Mouse (Mus musculus) MEL (cell line): ENCODE measurements around the gene Dnajc4. TPM values are rescaled to one million over a fixed set of nuclear protein-coding genes. Genes with fewer than 3 reads are reported as not detected.

Experiments
- DNase-seq: peaks from one replicate; pipeline ENCODE4 v3.0.0; 2011; ENCODE audit warnings: low read depth, low spot score
- H3K27ac ChIP-seq: 2 replicates; pipeline ENCODE4 v1.5.1; 2012; ENCODE audit warnings: low read depth, mild to moderate bottlenecking, control low read depth, low read length, moderate library complexity; ENCODE audit not compliant: control insufficient read depth
- H3K27me3 ChIP-seq, 2 experiments: fragments of 150-350 bp in 1 of 2; sonication (generic) in 1 of 2; 2 replicates each; pipeline ENCODE4 v1.6.1; 2012; ENCODE audit warnings: low read length in 2 of 2, mild to moderate bottlenecking in 2 of 2, improper control_type of control experiment in 1 of 2, moderate library complexity in 1 of 2; ENCODE audit not compliant: insufficient read depth in 2 of 2, control insufficient read depth in 1 of 2
- H3K36me3 ChIP-seq, 2 experiments: 2 replicates each; pipeline ENCODE4 v1.6.1; 2012 to 2014; ENCODE audit warnings: low read length in 2 of 2, improper control_type of control experiment in 1 of 2, inconsistent platforms in 1 of 2, mild to moderate bottlenecking in 1 of 2; ENCODE audit not compliant: insufficient read depth in 2 of 2, control insufficient read depth in 1 of 2
- H3K4me1 ChIP-seq, 2 experiments: fragments of 150-350 bp in 1 of 2; sonication (generic) in 1 of 2; 2 replicates each; pipeline ENCODE4 v1.6.1; 2012; ENCODE audit warnings: low read length in 2 of 2, improper control_type of control experiment in 1 of 2, mild to moderate bottlenecking in 1 of 2; ENCODE audit not compliant: insufficient read depth in 2 of 2, control insufficient read depth in 1 of 2
- H3K4me3 ChIP-seq, 2 experiments: fragments of 150-350 bp in 1 of 2; sonication (generic) in 1 of 2; 2 replicates each; pipeline ENCODE4 v1.5.1; 2012; ENCODE audit warnings: low read depth in 2 of 2, low read length in 2 of 2, mild to moderate bottlenecking in 2 of 2, moderate library complexity in 2 of 2, control low read depth in 1 of 2, improper control_type of control experiment in 1 of 2; ENCODE audit not compliant: control insufficient read depth in 1 of 2, insufficient read depth in 1 of 2
- H3K79me2 ChIP-seq: 2 replicates; pipeline ENCODE4 v1.6.1; 2012; ENCODE audit warnings: mild to moderate bottlenecking, low read length, moderate library complexity; ENCODE audit not compliant: control insufficient read depth, poor library complexity, insufficient read depth
- H3K9ac ChIP-seq: 2 replicates; pipeline ENCODE4 v1.6.1; 2012; ENCODE audit warnings: low read depth, mild to moderate bottlenecking, control low read depth, low read length, moderate library complexity; ENCODE audit not compliant: control insufficient read depth, poor library complexity, severe bottlenecking
- H3K9me3 ChIP-seq: fragments of 150-350 bp; sonication (generic); replicated peaks from 2 replicates; pipeline ENCODE4 v1.6.1; 2012; ENCODE audit warnings: mild to moderate bottlenecking, low read length, improper control_type of control experiment, moderate library complexity; ENCODE audit not compliant: insufficient read depth
- BHLHE40 ChIP-seq: IDR thresholded peaks from 2 replicates; pipeline ENCODE4 v1.6.1; 2012; ENCODE audit warnings: low read depth, mild to moderate bottlenecking, inconsistent platforms, low read length, improper control_type of control experiment, borderline replicate concordance
- CHD2 ChIP-seq: IDR thresholded peaks from 2 replicates; pipeline ENCODE4 v1.6.1; 2011; ENCODE audit warnings: low read length, improper control_type of control experiment
- E2F4 ChIP-seq: IDR thresholded peaks from 2 replicates; pipeline ENCODE4 v1.6.1; 2011; ENCODE audit warnings: low read depth, low read length, improper control_type of control experiment, borderline replicate concordance
- EP300 ChIP-seq, 2 experiments: IDR thresholded peaks; 2 replicates each; pipeline ENCODE4 v1.6.1; 2011; ENCODE audit warnings: improper control_type of control experiment in 2 of 2, low read length in 2 of 2, low read depth in 1 of 2, mild to moderate bottlenecking in 1 of 2
- ETS1 ChIP-seq: IDR thresholded peaks from 2 replicates; pipeline ENCODE4 v1.6.1; 2012; ENCODE audit warnings: low read depth, mild to moderate bottlenecking, inconsistent platforms, low read length, improper control_type of control experiment, moderate library complexity
- GABPA ChIP-seq: IDR thresholded peaks from 2 replicates; pipeline ENCODE4 v1.6.1; 2012; ENCODE audit warnings: low read depth, mild to moderate bottlenecking, inconsistent platforms, low read length, improper control_type of control experiment, moderate library complexity
- GATA1 ChIP-seq: IDR thresholded peaks from 2 replicates; pipeline ENCODE4 v1.6.1; 2011; ENCODE audit warnings: low read depth, low read length, improper control_type of control experiment
- KAT2A ChIP-seq: conservative IDR thresholded peaks from 2 replicates; pipeline ENCODE4 v1.6.1; 2012; ENCODE audit warnings: low read depth, low read length, improper control_type of control experiment, inconsistent platforms
- MAFK ChIP-seq: IDR thresholded peaks from 2 replicates; pipeline ENCODE4 v1.6.1; 2011; ENCODE audit warnings: low read depth, mild to moderate bottlenecking, low read length, improper control_type of control experiment, borderline replicate concordance
- MAZ ChIP-seq: IDR thresholded peaks from 2 replicates; pipeline ENCODE4 v1.6.1; 2012; ENCODE audit warnings: low read depth, mild to moderate bottlenecking, inconsistent platforms, low read length, improper control_type of control experiment
- MEF2A ChIP-seq: IDR thresholded peaks from 2 replicates; pipeline ENCODE4 v1.6.1; 2014; ENCODE audit warnings: low read depth, mild to moderate bottlenecking, inconsistent platforms, low read length, improper control_type of control experiment; ENCODE audit not compliant: poor library complexity, insufficient replicate concordance, severe bottlenecking; ENCODE audit errors: extremely low read depth
- MXI1 ChIP-seq: IDR thresholded peaks from 2 replicates; pipeline ENCODE4 v1.6.1; 2011; ENCODE audit warnings: mild to moderate bottlenecking, low read depth, low read length, improper control_type of control experiment
- NELFE ChIP-seq: IDR thresholded peaks from 2 replicates; pipeline ENCODE4 v1.6.1; 2011; ENCODE audit warnings: low read depth, low read length, improper control_type of control experiment
- NRF1 ChIP-seq: IDR thresholded peaks from 2 replicates; pipeline ENCODE4 v1.6.1; 2014; ENCODE audit warnings: low read depth, mild to moderate bottlenecking, inconsistent platforms, low read length, improper control_type of control experiment, moderate library complexity; ENCODE audit not compliant: poor library complexity, insufficient read depth, severe bottlenecking
- POLR2A ChIP-seq, 2 experiments: IDR thresholded peaks; 2 replicates each; pipeline ENCODE4 v1.6.1; 2011 to 2012; ENCODE audit warnings: low read length in 2 of 2, mild to moderate bottlenecking in 2 of 2, control low read depth in 1 of 2, improper control_type of control experiment in 1 of 2, low read depth in 1 of 2, moderate library complexity in 1 of 2; ENCODE audit not compliant: control insufficient read depth in 1 of 2, insufficient read depth in 1 of 2, poor library complexity in 1 of 2
- POLR2AphosphoS2 ChIP-seq: IDR thresholded peaks from 2 replicates; pipeline ENCODE4 v1.6.1; 2011; ENCODE audit warnings: low read length, improper control_type of control experiment
- POLR2AphosphoS5 ChIP-seq: IDR thresholded peaks from 2 replicates; pipeline ENCODE4 v1.6.1; 2012; ENCODE audit warnings: low read depth, borderline replicate concordance, mild to moderate bottlenecking, inconsistent platforms, low read length, moderate library complexity, mixed read lengths
- RAD21 ChIP-seq: IDR thresholded peaks from 2 replicates; pipeline ENCODE4 v1.6.1; 2011; ENCODE audit warnings: mild to moderate bottlenecking, low read depth, low read length, improper control_type of control experiment
- SIN3A ChIP-seq: IDR thresholded peaks from 2 replicates; pipeline ENCODE4 v1.6.1; 2012; ENCODE audit warnings: low read length, improper control_type of control experiment, inconsistent platforms
- TAL1 ChIP-seq: IDR thresholded peaks from 2 replicates; pipeline ENCODE4 v1.6.1; 2012; ENCODE audit warnings: mild to moderate bottlenecking, inconsistent platforms, low read length, moderate library complexity, mixed read lengths
- TCF12 ChIP-seq: IDR thresholded peaks from 2 replicates; pipeline ENCODE4 v1.6.1; 2014; ENCODE audit warnings: low read depth, mild to moderate bottlenecking, inconsistent platforms, low read length, improper control_type of control experiment, moderate library complexity
- UBTF ChIP-seq: IDR thresholded peaks from 2 replicates; pipeline ENCODE4 v1.6.1; 2012; ENCODE audit warnings: low read depth, mild to moderate bottlenecking, inconsistent platforms, low read length, improper control_type of control experiment, moderate library complexity, borderline replicate concordance; ENCODE audit not compliant: insufficient read depth
- USF1 ChIP-seq: IDR thresholded peaks from 2 replicates; pipeline ENCODE4 v1.6.1; 2014; ENCODE audit warnings: low read depth, mild to moderate bottlenecking, inconsistent platforms, low read length, improper control_type of control experiment, moderate library complexity
- USF2 ChIP-seq, 2 experiments: IDR thresholded peaks; 2 replicates each; pipeline ENCODE4 v1.6.1; 2011 to 2012; ENCODE audit warnings: improper control_type of control experiment in 2 of 2, low read length in 2 of 2, borderline replicate concordance in 1 of 2, inconsistent platforms in 1 of 2, low read depth in 1 of 2, mild to moderate bottlenecking in 1 of 2; ENCODE audit not compliant: insufficient read depth in 1 of 2
- ZMIZ1 ChIP-seq: IDR thresholded peaks from 2 replicates; pipeline ENCODE4 v1.6.1; 2012; ENCODE audit warnings: low read depth, mild to moderate bottlenecking, inconsistent platforms, low read length, improper control_type of control experiment, moderate library complexity
- polyA plus RNA-seq, 2 experiments: library from polyadenylated mRNA; stranded (reverse) in 1 of 2; unstranded in 1 of 2; fragments of >175 nt in 1 of 2; fragments of >200 nt in 1 of 2; gene quantifications; 2 replicates each; pipeline versions ENCODE4 v1.2.1 to v1.2.4; 2012; ENCODE audit warnings: low replicate concordance in 2 of 2, low read depth in 1 of 2; ENCODE audit not compliant: insufficient read length in 2 of 2, insufficient read depth in 1 of 2, missing spikeins in 1 of 2
- total RNA-seq: library from RNA; depleted of rRNA; stranded (reverse); fragments of 300-350 nt; gene quantifications from 2 replicates; pipeline ENCODE4 v1.2.3, GENCODE M21; 2012

Dnajc4 gene
- total and polyA plus RNA-seq, 3 experiments = 4.2 to 12.9 TPM; not detected in 1

- no peak for TF ChIP-seq EP300 (IDR thresholded peaks at IDR 0.05; ENCODE audit: low read depth in 1 of 2, low read length in 2 of 2)
- no peak for TF ChIP-seq POLR2AphosphoS5
- TF ChIP-seq MAZ = no peak; the same call in none of the 2 replicates
- no peak for TF ChIP-seq USF2 (IDR thresholded peaks at IDR 0.05; ENCODE audit: borderline replicate concordance in 1 of 2, insufficient read depth in 1 of 2, low read depth in 1 of 2, low read length in 2 of 2)
- TF ChIP-seq TCF12 = no peak
- TF ChIP-seq POLR2A (IDR thresholded peaks at IDR 0.05; ENCODE audit: control insufficient read depth in 1 of 2, insufficient read depth in 1 of 2, low read depth in 1 of 2, low read length in 2 of 2, poor library complexity in 1 of 2) = peak in 1 of 2 experiments; percentile 52; a peak in 2 of 4 replicates
- peak; percentile 58; the same call in 1 of the 2 replicates for TF ChIP-seq MXI1
- no peak for TF ChIP-seq MEF2A
- TF ChIP-seq GABPA = no peak
- no peak for TF ChIP-seq MAFK
- no peak for TF ChIP-seq UBTF
- peak; percentile 79 for TF ChIP-seq USF1
Measured at GRCm38 (mm10) chr19:6987061-6987903, 5.1 kb downstream of the Dnajc4 start, which contains the start of gene Vegfb (continued).

- Histone ChIP-seq H3K9ac (peak overlapping the region; percentile 94; the same call in 1 of the 2 replicates), H3K79me2 (peaks cover 7% of the 10 kb centered on the region; the same call in 1 of the 2 replicates), H3K9me3 (no peaks in the 10 kb centered on the region), H3K4me3 (peak overlapping the region in 1 of 2 experiments; percentile 78; a peak in 3 of 4 replicates), H3K36me3 (peaks cover 0 to 10% of the 10 kb centered on the region in 2 experiments; a peak in 2 of 4 replicates), H3K27me3 (no peaks in the 10 kb centered on the region), H3K27ac (no peak overlapping the region), H3K4me1 (peaks cover 11 to 19% of the 10 kb centered on the region in 2 experiments)
- no peak for DNase-seq
- TF ChIP-seq ZMIZ1 (no peak), E2F4 (no peak), MEF2A (no peak), RAD21 (no peak), BHLHE40 (peak; percentile 88), GATA1 (peak; percentile 73), KAT2A (no peak), EP300 (IDR thresholded peaks at IDR 0.05; ENCODE audit: low read depth in 1 of 2, low read length in 2 of 2) (peak in 1 of 2 experiments; percentile 64; a peak in 2 of 4 replicates), NELFE (no peak), POLR2A (IDR thresholded peaks at IDR 0.05; ENCODE audit: control insufficient read depth in 1 of 2, insufficient read depth in 1 of 2, low read depth in 1 of 2, low read length in 2 of 2, poor library complexity in 1 of 2) (no peak), NRF1 (no peak), POLR2AphosphoS2 (no peak), SIN3A (no peak), TAL1 (peak; percentile 26; the same call in 1 of the 2 replicates), CHD2 (no peak), TCF12 (peak; percentile 63), ETS1 (no peak), POLR2AphosphoS5 (no peak)
Measured at GRCm38 (mm10) chr19:6985951-6986708, 6.2 kb downstream of the Dnajc4 start.
